Mouse (Mus musculus): ENCODE data around the gene Ikzf1. TPM values are rescaled to one million over a fixed set of nuclear protein-coding genes. Genes with fewer than 3 reads are reported as not detected.

Gene Ikzf1
- polyA plus RNA-seq, 2 experiments from 2014 or later = 130 to 149 TPM

DNA sequence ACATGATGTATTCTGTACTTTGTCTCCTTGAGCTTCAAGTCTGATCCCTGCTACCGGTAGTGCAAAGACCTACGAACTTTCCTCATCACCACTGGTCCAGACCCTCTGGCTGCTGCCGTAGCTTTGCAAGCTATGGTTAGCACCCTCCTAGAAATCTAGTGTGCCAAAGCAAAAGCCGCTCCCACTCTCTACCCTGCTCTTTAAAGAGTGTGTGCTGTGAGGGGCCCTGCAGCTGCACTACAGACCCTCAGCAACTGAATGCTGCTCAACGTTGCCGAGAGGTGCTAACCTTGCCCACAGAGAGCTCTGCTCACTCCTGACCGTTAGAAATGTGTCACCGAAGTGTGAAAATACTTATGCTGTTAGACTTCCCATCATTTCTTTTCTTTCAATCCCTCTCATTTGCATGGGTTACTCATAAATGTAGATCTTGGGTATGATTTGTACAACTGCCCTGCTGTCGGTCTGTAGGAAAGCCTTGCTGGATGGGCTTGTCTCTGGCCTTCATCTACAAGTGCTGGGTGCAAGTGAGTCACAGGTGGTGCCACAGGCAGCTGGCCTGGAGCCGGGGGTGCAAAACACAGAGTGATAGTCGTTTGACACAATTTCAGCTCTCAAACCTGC, 40.6 kb downstream of the Ikzf1 start:
- peak; percentile 12 for ATAC-seq

DNA sequence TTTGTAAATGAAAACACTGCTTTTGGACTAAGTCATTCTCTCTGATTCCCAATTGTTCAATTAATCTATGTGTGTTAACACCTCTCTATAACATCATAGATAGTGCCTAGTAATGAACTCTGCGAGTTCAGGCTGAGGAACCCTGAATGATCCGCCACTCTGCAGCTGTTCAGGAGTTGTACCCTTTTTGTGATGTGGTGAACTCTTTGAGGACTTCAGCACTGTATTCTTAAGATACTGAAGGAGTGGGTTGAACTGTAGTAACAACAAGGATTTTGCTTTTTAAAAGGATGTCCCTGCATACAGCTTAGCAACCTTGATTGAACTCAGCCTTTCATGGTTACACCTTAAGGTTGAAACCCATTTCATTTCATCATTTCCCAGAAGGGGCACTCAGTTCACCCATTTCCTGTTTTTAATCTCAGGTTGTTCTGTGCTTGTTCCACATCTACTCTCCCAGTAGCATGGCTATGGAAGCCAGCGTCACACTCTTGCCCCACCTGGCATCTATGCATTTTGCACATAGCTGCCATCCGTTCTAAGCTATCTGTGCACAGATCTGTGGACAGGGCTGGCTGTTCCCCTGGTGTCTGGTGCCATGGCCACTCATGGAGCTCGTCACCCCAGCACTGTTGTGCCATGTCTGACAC, 41.2 kb downstream of the Ikzf1 start:
- ATAC-seq = peak; percentile 74

DNA sequence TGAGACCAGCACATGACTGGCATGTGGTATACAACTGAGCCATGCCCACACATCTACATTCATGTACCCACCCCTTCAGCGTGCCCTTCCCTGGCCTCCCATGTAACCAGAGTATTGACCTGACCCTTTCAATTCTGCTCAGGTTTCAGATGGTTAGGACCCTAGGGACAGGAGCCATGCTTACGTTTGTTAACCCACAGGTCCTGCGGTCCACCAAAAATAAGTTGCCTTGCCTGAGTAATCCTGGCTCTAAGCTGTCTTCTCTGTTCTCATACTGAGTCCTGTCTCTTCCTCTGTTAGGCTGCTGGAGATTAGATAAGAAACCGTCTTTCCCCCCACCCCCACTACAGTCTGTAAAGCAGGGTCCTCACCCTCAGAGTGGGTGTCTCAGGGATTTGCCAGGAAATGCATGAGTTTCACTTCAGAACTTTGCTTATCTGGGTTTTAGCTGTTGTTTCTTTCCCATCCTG, 42.0 kb downstream of the Ikzf1 start:
- ATAC-seq = no peak

DNA sequence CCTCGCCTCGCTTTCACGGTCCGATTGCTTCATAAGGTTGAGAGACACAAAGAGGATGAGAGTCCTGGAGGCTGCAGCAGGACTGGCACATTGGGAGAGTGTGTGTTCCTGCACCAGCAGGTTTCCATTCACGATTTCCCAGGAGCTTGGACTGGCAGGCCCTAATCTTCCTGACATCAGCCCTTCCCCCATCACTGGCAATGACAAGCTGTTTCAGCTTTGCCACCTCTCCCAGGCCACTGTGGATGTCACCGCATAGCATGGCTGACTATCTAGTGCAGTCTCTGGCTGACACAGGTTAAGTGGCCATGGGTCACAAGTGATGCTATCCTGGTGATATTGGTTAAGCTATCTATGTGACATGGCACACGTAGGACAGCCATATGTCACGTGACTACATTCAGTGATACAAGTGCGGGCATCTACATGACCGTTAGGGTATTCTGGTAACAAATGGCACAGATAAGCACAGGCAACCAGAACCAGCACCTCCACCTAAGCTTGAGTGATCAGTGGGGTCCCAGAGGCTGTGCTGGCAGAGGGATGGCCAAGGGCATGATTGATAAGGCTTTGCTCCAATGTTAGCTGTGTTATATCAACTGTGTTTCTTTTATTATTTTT, 43.2 kb downstream of the Ikzf1 start:
- no peak for ATAC-seq

DNA sequence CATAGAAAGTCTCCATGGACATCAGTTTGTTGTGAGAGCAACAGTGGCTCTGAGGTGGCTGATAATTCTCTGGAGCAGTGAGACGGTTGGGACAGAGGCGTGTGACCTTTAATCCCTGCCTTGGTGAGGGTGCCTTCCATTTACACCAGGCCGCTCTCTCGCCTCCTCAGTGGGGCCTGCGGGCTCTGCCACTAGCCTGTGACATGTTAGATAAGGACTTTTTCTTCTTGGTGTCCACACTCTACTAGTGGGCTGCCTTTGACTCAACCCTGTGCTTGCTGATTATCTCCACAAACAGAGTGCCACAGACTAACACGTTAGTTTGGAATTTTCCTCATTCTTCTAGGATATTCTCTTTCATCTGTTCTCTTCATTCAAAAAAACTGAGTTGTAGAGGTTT, 44.4 kb downstream of the Ikzf1 start:
- no peak for ATAC-seq

DNA sequence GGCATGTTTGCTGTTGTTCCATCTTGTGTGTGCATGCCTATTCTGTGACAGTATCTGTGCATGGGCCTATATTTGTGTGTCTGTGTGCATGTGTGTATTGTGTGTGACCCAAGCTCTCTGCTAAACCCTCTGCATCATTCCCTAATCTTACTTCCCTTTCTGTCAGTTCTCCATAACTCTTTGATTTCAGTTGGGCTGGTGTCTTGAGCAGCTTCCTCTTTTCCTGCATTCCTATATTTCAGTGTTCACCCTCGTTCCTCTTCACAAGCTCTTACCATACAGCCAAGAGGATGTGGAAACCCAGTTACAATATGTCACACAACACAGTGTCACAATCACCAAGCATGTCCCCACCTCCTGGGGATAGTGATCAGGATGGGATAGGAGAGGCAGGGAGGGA, 45.3 kb downstream of the Ikzf1 start:
- no peak for ATAC-seq

DNA sequence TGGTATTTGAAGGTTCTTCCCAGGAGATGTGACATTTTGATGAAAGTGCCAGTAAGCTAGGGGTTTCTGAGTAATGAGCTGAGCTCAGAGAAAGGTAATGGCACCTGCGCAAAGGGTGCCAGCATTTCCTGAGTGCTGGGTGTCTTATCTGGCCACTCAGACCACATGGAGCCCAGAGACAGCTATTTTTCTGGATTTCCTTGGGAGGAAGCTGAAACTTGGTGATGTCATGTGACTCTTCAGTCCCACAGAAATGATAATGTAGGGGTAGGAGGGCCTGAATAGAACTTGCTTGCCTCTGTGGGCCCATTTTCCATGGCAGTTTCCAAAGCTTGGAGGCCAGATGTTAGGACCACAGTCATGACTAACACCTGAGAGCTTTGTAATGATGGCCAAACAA, 46.9 kb downstream of the Ikzf1 start:
- no peak for ATAC-seq

DNA sequence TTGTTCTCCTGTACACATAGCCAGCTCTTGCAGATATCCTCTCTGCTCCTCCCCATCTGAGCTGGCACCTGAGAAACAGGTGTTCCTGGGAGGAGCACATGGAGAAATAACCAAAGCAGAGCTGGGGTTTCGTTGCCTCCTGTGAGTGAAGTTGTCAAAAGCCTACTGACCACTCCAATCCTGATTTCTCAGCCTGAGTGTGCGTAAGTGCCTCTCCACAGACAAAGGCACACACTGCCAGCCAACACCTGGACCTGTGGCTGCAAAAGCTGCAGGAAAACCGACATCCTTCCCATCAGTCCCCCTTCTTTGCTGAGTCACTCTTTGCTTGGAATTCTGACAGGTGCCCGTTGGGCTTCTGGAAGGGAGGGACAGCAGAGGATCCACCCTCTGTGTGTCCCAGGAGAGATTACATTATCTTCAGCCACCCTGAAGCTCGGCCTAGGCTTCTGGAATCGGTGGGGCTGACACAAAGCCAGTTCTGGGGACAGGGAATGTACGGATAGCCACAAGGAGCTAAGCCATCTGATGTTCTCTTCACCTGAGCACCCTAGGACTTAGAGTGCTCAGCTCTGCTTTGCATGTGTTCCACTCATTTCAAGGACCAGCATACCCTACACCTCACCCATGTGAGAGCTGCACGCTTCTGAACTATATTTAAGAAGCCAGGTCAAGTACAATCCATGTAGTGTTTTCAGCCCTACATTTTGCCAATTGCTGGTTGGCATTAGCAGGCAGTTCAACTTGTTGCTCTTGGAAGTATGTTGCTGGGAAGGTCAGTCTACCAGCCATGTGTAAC, 48.4 kb downstream of the Ikzf1 start:
- ATAC-seq = no peak

DNA sequence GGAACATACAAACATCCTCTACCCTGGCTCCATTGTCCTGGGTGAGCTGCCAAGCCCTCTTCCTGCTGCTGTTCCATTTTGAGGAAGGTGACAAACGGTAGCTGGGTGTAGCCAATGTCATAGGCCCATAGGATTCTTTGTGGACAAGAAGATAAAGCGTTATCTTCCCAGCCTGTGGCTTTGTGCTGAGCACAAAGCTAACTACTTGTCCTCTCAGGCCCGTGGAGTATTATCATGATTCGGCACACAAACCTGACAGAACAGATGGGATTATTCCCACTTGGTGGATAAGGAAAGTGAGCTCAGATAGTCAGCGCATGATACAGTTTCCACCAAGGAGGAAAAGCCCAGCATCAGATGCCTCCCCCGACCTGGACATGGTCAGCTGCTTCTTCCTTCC, 50.4 kb downstream of the Ikzf1 start:
- ATAC-seq = no peak

DNA sequence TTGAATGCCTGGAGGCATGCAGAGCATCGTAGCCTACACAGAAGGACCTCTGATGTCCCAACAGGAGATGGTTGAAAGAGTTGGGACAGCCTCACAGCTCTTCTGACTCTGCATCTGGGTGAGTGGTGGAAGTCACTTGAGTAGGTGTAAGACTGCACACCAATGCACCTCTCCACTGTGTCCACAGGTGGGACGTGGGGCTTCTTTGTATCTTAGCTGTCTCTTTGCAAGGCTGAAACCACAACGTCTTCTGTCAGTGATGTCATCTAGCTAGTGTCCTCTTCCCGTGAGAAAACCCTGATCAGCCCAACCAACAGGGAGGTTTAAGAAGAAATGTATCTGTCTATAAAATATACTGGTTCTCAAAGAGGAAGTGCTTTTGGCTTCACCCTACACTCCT, 52.1 kb downstream of the Ikzf1 start:
- ATAC-seq = peak; percentile 62

DNA sequence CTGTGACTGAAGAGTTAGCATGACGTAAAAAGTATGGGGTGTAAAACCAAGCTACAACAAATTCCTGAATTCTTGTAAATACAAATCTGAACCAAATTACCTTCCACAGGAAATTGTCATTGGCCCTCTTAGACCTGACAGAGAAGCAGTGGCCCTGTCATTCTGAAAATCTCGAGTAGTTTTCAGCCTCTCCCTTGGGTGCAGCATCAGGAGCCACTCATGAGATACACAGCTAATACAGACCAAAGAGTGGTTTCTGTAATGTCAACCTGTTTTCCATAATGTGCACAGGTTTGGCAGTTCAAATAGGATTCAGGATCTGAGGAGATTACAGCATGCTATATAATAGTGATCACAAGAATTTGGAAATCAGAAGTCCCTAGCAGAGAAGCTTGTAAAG, 52.8 kb downstream of the Ikzf1 start:
- ATAC-seq = no peak

DNA sequence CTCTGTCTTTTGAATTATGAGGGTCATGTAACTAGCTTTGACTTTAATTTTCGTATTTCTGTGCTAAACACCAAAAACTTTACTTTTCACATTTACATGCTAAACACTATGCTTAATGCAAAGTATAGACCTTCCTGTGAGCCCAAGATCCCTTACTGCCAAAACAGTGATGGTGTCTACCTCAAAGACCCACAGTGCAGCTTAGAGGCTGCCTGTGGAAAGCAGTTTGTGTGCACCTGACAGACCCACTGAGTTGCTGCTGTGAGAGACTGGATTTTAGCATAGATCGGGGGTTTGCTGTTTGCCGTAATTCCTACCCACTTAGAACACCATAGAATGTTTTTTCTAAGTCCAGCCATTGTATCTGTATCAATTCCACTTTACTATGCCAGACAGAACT, 54.3 kb downstream of the Ikzf1 start:
- ATAC-seq = no peak

DNA sequence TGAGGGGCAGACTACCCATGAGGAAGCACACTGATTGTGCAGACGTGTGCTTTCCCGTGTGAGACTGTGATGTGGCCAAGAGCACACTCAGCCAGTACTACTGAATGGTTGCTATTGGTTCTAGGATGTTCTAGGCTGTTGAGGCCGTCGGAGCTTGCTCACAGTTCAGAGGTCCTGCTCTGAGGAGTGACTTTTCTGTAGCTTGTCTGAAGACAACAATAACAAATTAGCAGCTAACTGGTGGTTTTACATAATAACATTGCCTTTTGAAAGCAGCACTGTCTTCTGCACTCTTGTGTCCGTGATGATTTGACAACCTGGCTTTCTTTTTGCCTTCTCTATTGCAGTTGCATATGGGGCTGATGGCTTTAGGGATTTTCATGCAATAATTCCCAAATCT, 55.8 kb downstream of the Ikzf1 start:
- ATAC-seq = peak; percentile 24

DNA sequence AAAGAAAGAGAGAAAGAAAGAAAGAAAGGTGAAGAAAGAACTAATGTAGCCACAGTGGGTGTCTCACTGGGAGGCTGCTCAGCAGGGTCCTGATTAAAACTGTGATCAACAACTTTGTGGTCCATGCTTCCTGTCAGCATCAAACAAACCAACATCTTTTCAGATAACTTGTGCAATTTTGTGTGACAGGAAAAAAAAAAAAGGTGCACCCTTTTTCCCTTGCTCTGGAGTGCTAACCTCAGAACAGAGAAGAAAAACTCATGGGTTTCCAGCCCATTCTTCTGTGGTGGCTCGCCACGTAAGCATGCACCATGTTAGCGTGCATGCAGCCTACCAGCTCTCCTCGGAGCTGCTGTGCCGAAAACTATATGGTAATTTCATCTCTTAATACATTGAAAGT, 56.8 kb downstream of the Ikzf1 start:
- ATAC-seq = peak; percentile 50

DNA sequence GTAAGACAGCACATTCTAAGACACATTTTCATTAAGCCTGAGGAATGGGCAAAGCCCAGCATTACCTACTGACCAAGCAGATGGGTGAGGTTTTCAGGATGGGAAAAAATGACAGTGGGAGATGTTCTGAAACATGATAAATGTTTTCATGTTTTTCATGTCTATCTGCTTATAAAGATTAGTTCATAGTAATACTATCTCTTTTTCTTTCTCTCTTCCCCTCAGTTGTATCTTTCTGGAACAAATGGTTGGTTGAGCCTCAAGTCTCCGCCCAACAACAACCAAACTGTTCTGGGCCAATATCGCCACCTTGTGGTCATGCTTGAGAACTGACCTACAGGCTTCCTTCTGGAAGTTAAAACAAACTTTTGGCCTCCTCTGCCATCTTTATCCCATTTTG, 57.8 kb downstream of the Ikzf1 start:
- ATAC-seq = peak; percentile 62

DNA sequence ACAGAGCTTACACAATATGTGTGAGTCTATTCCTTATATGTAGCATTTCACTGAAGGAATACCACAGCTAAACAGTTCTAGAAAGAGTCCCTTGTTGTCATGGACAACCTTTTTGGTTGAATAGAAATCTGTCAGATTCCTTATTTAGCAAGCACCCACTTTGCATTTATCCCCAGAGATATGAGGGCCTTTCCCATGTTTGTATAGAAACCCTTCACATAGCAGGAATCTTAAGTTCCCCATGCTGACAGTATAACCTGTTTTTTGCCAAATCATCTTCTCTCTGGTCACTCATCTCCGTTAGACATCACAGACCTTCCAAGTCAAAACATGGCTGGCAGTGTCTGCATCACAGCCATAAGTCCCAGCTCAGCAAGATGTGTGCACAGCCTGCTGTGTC, 59.4 kb downstream of the Ikzf1 start:
- no peak for ATAC-seq

DNA sequence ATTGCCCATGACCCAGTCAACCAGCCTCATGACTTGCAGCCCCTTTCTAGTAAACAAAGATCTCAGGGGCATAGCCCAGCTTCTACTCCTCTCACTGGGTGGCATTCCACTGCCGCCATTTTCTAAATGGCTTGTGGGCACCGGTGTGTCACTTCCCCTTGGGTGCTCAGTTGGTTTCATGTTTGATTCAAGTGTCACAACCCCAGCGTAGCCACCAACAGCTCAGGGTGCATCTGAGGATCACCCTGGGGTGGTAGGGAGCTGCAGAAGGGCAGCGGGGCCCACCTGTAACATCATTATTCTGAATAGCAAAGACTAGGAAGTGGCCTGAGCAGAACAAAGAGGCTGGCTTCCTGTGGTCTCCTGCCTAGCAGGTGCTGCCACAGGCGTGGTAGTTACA, 66.3 kb downstream of the Ikzf1 start:
- peak; percentile 31 for ATAC-seq

DNA sequence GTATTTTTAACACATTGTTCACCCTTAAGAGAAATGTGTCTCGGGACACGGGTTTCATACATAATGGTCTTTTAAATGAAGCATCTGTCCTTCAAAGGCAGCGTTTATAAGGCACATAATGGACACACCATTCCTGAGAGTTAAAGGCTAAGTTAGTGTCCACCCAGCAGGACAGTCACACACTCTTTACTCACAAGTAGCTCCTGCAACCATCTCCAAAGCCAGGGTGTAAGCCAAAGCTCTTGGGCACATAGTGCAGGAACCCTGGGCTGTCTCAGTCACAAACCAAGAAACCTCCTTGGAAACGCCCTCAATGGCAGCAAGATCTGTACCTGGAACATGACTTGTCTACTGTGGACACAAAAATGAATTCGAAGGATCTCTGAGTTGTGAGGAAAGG, 68.1 kb downstream of the Ikzf1 start:
- no peak for ATAC-seq

DNA sequence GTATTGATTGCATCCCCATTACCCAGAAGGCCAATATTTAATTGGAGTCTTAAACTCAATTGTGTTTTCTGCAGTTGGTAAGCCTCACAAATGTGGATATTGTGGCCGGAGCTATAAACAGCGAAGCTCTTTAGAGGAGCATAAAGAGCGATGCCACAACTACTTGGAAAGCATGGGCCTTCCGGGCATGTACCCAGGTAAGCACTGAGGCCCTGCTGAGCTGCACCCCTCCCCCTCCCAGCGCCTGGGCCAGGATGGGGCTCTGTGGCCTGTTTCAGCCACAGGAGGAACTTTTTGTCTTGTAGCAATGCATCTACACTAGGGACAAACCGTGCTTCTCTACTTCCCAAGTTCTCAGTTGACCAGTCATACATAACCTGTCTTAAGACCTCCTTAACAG, 73.3 kb downstream of the Ikzf1 start:
- no peak for ATAC-seq

DNA sequence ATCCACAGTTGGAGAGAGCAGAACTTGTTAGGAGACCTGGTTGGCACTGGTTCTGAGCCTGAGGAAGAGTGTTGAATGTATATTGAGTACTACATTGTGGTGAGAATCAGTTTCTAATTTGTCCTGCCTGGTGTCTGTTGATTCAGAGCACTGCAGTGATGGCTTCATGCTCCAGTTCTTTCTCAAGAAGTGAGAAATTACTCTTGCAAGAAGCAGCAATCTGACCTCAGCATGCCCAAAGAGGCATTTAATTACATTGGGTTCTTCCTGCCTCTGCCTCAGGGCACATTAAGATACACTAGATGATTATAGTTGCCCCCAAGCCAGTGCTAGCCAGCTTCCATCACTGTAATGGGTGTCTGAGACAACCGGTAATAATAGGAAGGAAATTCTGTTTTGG, 74.1 kb downstream of the Ikzf1 start:
- no peak for ATAC-seq

DNA sequence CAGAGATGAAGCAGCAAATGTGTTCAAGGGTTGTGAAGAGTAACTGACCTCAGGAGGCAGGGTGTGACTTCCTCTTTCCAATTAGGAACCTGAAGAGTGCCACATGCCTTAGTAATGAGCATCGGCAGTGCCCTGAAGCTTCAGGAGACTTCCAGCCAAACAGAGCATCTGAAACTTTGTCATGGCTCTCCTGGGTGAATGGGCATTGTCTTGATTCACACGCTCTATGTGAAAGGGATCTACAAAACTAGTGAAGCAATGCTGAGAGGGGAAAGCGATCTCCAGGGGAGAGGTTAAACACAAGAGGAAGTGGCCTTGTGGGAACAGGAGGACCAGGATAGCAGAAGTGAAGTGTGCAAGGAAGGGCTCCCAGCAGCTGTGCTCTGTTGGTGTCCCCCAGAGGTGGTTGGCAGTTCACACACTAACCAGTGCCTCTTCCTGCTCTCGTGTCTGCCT, 78.4 kb downstream of the Ikzf1 start:
- ATAC-seq = no peak

DNA sequence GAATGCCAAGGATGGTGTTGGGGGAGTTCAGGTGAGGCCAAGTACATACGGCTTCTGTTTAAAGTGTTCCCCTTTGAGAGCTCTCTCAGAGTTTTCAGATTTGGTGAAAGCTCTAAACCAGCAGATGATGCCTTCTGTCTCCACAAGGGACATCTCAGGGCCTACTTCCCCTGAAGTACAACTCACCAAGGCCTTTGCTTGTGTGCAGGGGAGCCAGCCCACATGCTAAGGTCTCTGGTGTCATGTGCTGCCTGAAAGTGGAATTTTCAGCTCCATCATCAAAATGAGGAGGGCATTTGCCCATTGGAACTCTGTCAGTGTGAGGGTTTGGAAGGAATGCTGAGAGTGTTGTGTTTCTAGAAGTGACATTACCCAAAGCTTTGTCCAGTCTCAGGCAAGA, 80.6 kb downstream of the Ikzf1 start:
- ATAC-seq = peak; percentile 15

DNA sequence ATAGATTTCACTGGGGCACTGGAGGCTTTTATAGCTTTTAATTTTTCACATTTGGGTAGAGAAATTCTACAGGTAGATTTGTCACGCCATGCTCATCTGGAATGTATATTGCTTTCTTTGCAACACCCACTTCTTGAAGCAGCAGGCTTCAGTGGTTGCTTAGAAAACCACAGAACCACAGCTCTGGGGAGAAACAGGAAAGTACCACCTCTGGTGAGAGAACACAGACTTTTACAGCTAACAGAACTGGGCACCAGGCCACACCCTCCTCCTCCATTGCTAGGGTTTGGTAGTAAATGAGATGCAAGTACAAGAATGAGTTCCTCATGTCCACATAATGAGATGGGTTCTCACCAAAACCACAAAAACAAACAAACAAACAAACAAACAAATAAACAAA, 81.3 kb downstream of the Ikzf1 start:
- ATAC-seq = peak; percentile 90
